Mouse (Mus musculus) left cerebral cortex, adult 9 months (tissue): ENCODE results near the gene Piwil4.
"Not testable (repeated sequence)": the region's sequence is repeated elsewhere in the genome, so short reads cannot be mapped to it uniquely, and the experiment has no call there.

Experiments used
- DNase-seq, 2 experiments: peaks; one replicate each; pipeline ENCODE4 v3.0.0; 2022; ENCODE audit warnings: low spot score in 2 of 2

Gene Piwil4

GRCm38 (mm10) chr9:14726005-14726404 lies 14.5 kb downstream of the Piwil4 start:
- no peak for DNase-seq

- DNase-seq, result no peak
Observed at GRCm38 (mm10) chr9:14724755-14725420, 15.6 kb downstream of the Piwil4 start.

GRCm38 (mm10) chr9:14721610-14722009 lies 18.9 kb downstream of the Piwil4 start:
- no peak for DNase-seq

GRCm38 (mm10) chr9:14720384-14720783 lies 20.1 kb downstream of the Piwil4 start:
- no peak for DNase-seq

GRCm38 (mm10) chr9:14718332-14718691 lies 22.2 kb downstream of the Piwil4 start:
- DNase-seq, result no peak

GRCm38 (mm10) chr9:14717689-14718331 lies 22.7 kb downstream of the Piwil4 start:
- no peak for DNase-seq

GRCm38 (mm10) chr9:14715258-14715657 lies 25.3 kb downstream of the Piwil4 start:
- no peak for DNase-seq

- DNase-seq, result no peak
Observed at GRCm38 (mm10) chr9:14710910-14711309, 29.6 kb downstream of the Piwil4 start.

GRCm38 (mm10) chr9:14705321-14706162 lies 35.0 kb downstream of the Piwil4 start:
- peak in 1 of 2 experiments; percentile 34 for DNase-seq

- DNase-seq, result not testable (repeated sequence)
Observed at GRCm38 (mm10) chr9:14700795-14701194, 39.7 kb downstream of the Piwil4 start.

- DNase-seq, result no peak
Observed at GRCm38 (mm10) chr9:14699288-14699640, 41.3 kb downstream of the Piwil4 start.

- DNase-seq, result peak; percentile 71 to 96
Observed at GRCm38 (mm10) chr9:14698582-14699287, 41.8 kb downstream of the Piwil4 start.

GRCm38 (mm10) chr9:14697903-14698302 lies 42.6 kb downstream of the Piwil4 start:
- DNase-seq, result no peak

- no peak for DNase-seq
Observed at GRCm38 (mm10) chr9:14689376-14690108, 51.0 kb downstream of the Piwil4 start.

GRCm38 (mm10) chr9:14684363-14684762 lies 56.2 kb downstream of the Piwil4 start:
- no peak for DNase-seq

GRCm38 (mm10) chr9:14682741-14683140 lies 57.8 kb downstream of the Piwil4 start:
- DNase-seq, result no peak

GRCm38 (mm10) chr9:14680584-14680983 lies 59.9 kb downstream of the Piwil4 start:
- no peak for DNase-seq

- DNase-seq, result no peak
Observed at GRCm38 (mm10) chr9:14675707-14676691, 64.5 kb downstream of the Piwil4 start.

GRCm38 (mm10) chr9:14674506-14674905 lies 66.0 kb downstream of the Piwil4 start:
- DNase-seq, result peak in 1 of 2 experiments; percentile 3

GRCm38 (mm10) chr9:14673109-14673508 lies 67.4 kb downstream of the Piwil4 start:
- no peak for DNase-seq
